Mouse (Mus musculus) ES-E14 (cell line): ENCODE measurements around the gene Rbfox1.

ENCODE experiments used
- CHD2 ChIP-seq: IDR thresholded peaks from 2 replicates; pipeline ENCODE4 v1.6.1; 2014; ENCODE audit warnings: mild to moderate bottlenecking, low read depth, low read length, inconsistent platforms
- ZC3H11A ChIP-seq: IDR thresholded peaks from 2 replicates; pipeline ENCODE4 v1.6.1; 2012; ENCODE audit warnings: low read depth, mild to moderate bottlenecking, inconsistent platforms, low read length, borderline replicate concordance

DNA sequence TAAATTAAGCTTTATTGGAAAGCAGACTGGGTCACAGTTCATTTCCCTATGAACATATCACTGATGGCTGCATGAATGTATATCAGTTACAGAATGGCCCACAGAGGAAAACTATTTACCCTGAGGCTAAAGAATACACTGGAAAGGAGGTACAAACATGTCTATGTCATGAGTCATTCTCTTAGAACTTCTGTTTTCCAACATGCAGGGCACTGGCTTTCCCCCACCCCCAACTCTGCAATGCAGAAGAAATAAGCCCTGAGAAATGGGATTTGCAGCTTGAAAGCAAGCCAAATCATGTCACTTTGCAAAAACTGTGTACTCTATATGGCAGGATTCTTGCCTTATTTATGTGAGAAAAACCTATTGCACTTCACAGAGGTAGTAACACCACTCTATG lies 1380.6 kb downstream of the Rbfox1 start:
- TF ChIP-seq CHD2 (no peak), ZC3H11A (no peak)
